Comparison of ENCODE assay signal across 22 mouse cellular contexts in genomic region chr13:44674926-44675650, GRCm38 (mm10). TPM values are rescaled to one million over a fixed set of nuclear protein-coding genes. Genes with fewer than 3 reads are reported as not detected.
DNase-seq lines count a peak whose midpoint lies in the region; ATAC-seq and TF ChIP-seq lines count a peak whose summit lies in the region.
"Had no signal": no experiment of that assay in that cellular context is flagged by ENCODE, and none has a peak within 500 bp of the region (broad histone marks: within the 10 kb centered on the region; RNA-seq: fewer than 3 reads in every experiment).

No protein-coding gene starts in this region.

- no peak overlapping the region for H3K9ac ChIP-seq in intestine, embryonic 16.5 days (ENCODE audit: low read depth, low read length)
- no peak overlapping the region for H3K9ac ChIP-seq in intestine, postnatal 0 days (ENCODE audit: low read depth, low read length)
- peak overlapping the region; percentile 3; the same call in 1 of the 2 replicates for H3K9ac ChIP-seq in ES-E14 (ENCODE audit: insufficient read depth, low read depth, low read length, poor library complexity, severe bottlenecking)
- H3K9ac ChIP-seq: embryonic facial prominence, embryonic 12.5 days; forebrain, embryonic 12.5 days had no signal

- no peak overlapping the region for H3K4me3 ChIP-seq in intestine, embryonic 16.5 days (ENCODE audit: low read length)
- H3K4me3 ChIP-seq in intestine, postnatal 0 days (ENCODE audit: low read depth, low read length): no peak overlapping the region
- no peak overlapping the region; a peak in 1 of 4 replicates for H3K4me3 ChIP-seq in ES-E14 (ENCODE audit: insufficient read depth in 1 of 2, low read depth in 1 of 2, low read length in 2 of 2, poor library complexity in 1 of 2, severe bottlenecking in 1 of 2)
- H3K4me3 ChIP-seq: embryonic facial prominence, embryonic 10.5 days; embryonic facial prominence, embryonic 12.5 days; forebrain, embryonic 12.5 days had no signal

- H3K36me3 ChIP-seq in intestine, embryonic 16.5 days (ENCODE audit: control insufficient read depth, insufficient read depth, low read length): no peaks in the 10 kb centered on the region
- no peaks in the 10 kb centered on the region for H3K36me3 ChIP-seq in intestine, postnatal 0 days (ENCODE audit: control insufficient read depth, insufficient read depth)
- peaks cover 2% of the 10 kb centered on the region; the same call in 1 of the 2 replicates for H3K36me3 ChIP-seq in ES-E14 (ENCODE audit: control insufficient read depth, insufficient read depth, low read length, poor library complexity, severe bottlenecking)
- H3K36me3 ChIP-seq: embryonic facial prominence, embryonic 10.5 days; embryonic facial prominence, embryonic 12.5 days; forebrain, embryonic 12.5 days had no signal

- peaks cover 7% of the 10 kb centered on the region; the same call in 1 of the 2 replicates for H3K4me1 ChIP-seq in intestine, embryonic 16.5 days (ENCODE audit: control insufficient read depth, insufficient read depth, low read length)
- H3K4me1 ChIP-seq in intestine, postnatal 0 days (replicated peaks; ENCODE audit: control insufficient read depth, insufficient read depth, low read length): no peaks in the 10 kb centered on the region
- H3K4me1 ChIP-seq in ES-E14 (ENCODE audit: control insufficient read depth in 2 of 2, insufficient read depth in 2 of 2, low read length in 2 of 2, poor library complexity in 1 of 2): peaks cover 23 to 28% of the 10 kb centered on the region in 2 experiments
- H3K4me1 ChIP-seq: forebrain, embryonic 12.5 days had no signal

- no peaks in the 10 kb centered on the region for H3K27me3 ChIP-seq in intestine, embryonic 16.5 days (replicated peaks; ENCODE audit: control insufficient read depth, insufficient read depth, low read length)
- H3K27me3 ChIP-seq in intestine, postnatal 0 days (replicated peaks; ENCODE audit: control insufficient read depth, insufficient read depth, low read length): no peaks in the 10 kb centered on the region
- H3K27me3 ChIP-seq: CH12.LX had no signal

- WGBS in intestine, embryonic 16.5 days: 71% methylated on average over 8 of the region's 8 CpGs
- 73% methylated on average over 8 of the region's 8 CpGs for WGBS in intestine, postnatal 0 days

- peaks cover 6% of the 10 kb centered on the region for H3K9me3 ChIP-seq in intestine, embryonic 16.5 days (ENCODE audit: control insufficient read depth, low read length)
- peaks cover 6% of the 10 kb centered on the region; the same call in 1 of the 2 replicates for H3K9me3 ChIP-seq in intestine, postnatal 0 days (ENCODE audit: control insufficient read depth)
- no peaks in the 10 kb centered on the region for H3K9me3 ChIP-seq in ES-E14 (ENCODE audit: control insufficient read depth, insufficient read depth, low read depth, low read length)
- H3K9me3 ChIP-seq: embryonic facial prominence, embryonic 10.5 days; embryonic facial prominence, embryonic 12.5 days; forebrain, embryonic 12.5 days had no signal

- no peak for DNase-seq in ES-E14 (ENCODE audit: low read depth, low spot score)
- DNase-seq in ZHBTc4 (ENCODE audit: low read depth, low spot score): peak; percentile 61
- no peak for DNase-seq in ovary, adult 18-20 months (ENCODE audit: low spot score)
- no peak for DNase-seq in layer of hippocampus, adult 11-12 months (ENCODE audit: low spot score)
- DNase-seq: adrenal gland, adult 2 months; adrenal gland, postnatal 10 days; adrenal gland, postnatal 25 days; B cell, adult 2 months; cerebellum, adult 11 months; cerebellum, adult 18-20 months; cerebellum, adult 9-10 months; cerebellum, postnatal 10 days; cerebellum, postnatal 25 days had no signal

- H3K27ac ChIP-seq in intestine, embryonic 16.5 days (ENCODE audit: low read length): no peak overlapping the region
- H3K27ac ChIP-seq in intestine, postnatal 0 days (ENCODE audit: low read depth, low read length): no peak overlapping the region
- peak overlapping the region; percentile 63; the same call in 1 of the 2 replicates for H3K27ac ChIP-seq in ES-E14 (ENCODE audit: insufficient read depth, low read depth, low read length, poor library complexity, severe bottlenecking)
- H3K27ac ChIP-seq: embryonic facial prominence, embryonic 10.5 days; embryonic facial prominence, embryonic 12.5 days; forebrain, embryonic 12.5 days had no signal

- ATAC-seq in intestine, embryonic 16.5 days: 0 out of 2 replicates have a peak, but pooled peaks have one; percentile 37
- no peak for ATAC-seq in intestine, postnatal 0 days
- ATAC-seq: CD4-positive, CD25-positive, alpha-beta regulatory T cell, adult 4 months; forebrain, embryonic 14.5 days; forebrain, embryonic 16.5 days had no signal

- in situ Hi-C loops in ES-E14 (cut with MboI; ENCODE audit: low sequenced_read_pairs in 2 of 2, unreplicated experiment in 2 of 2): no loop called here

- TF ChIP-seq CTCF in intestine, postnatal 0 days (IDR thresholded peaks at IDR 0.05; ENCODE audit: low read depth): no peak

- no peak overlapping the region for H3K4me2 ChIP-seq in intestine, embryonic 16.5 days (ENCODE audit: low read depth, low read length)
- H3K4me2 ChIP-seq in intestine, postnatal 0 days (replicated peaks; ENCODE audit: low read depth): no peak overlapping the region
- H3K4me2 ChIP-seq: embryonic facial prominence, embryonic 12.5 days; forebrain, embryonic 12.5 days had no signal

TF ChIP-seq in ES-E14, 5 proteins besides CTCF, POLR2A, EP300 and RAD21:
- TF ChIP-seq MAFK (IDR thresholded peaks at IDR 0.05; ENCODE audit: insufficient read depth, low read depth, low read length): no peak
- no peak for TF ChIP-seq CHD2 (IDR thresholded peaks at IDR 0.05; ENCODE audit: low read depth, low read length)
- no peak for TF ChIP-seq ZNF384 (IDR thresholded peaks at IDR 0.05; ENCODE audit: low read depth, low read length)
- TF ChIP-seq ZC3H11A (IDR thresholded peaks at IDR 0.05; ENCODE audit: borderline replicate concordance, low read depth, low read length): no peak
- no peak for TF ChIP-seq HCFC1 (IDR thresholded peaks at IDR 0.05; ENCODE audit: borderline replicate concordance, insufficient read depth, low read length)

RNA-seq across cellular contexts. Expression of gene Jarid2, which starts 54.2 kb away (rescaled TPM):
- 19.2 and 22.0 TPM in 2 replicates for polyA plus RNA-seq in intestine, embryonic 16.5 days (2015; fragmentation: Nextera tagmentation; extraction: Ambion mirVana)
- polyA plus RNA-seq in intestine, postnatal 0 days (2015; fragmentation: Nextera tagmentation; extraction: Ambion mirVana): 6.6 and 6.8 TPM in 2 replicates
- 190 and 195 TPM in 2 replicates for total RNA-seq in ES-E14 (2012; rRNA removed)
